Mouse (Mus musculus): ENCODE measurements around the gene Olfr166. TPM values are rescaled to one million over a fixed set of nuclear protein-coding genes. Genes with fewer than 3 reads are reported as not detected.

Olfr166 gene
- under 1 TPM; 0.07 to 0.73 TPM for polyA plus RNA-seq (2017; shearing (Covaris generic))

GRCm38 (mm10) chr16:19483394-19483793, at the start of gene Olfr166:
TSS of gene Olfr166 (plus strand) at chr16:19483694.

GRCm38 (mm10) chr16:19522166-19522565, 38.7 kb downstream of the Olfr166 start, which contains the start of gene Olfr167:
TSS of gene Olfr167 (minus strand) at chr16:19522266.

GRCm38 (mm10) chr16:19535455-19535854, 52.0 kb downstream of the Olfr166 start, which contains the start of gene Olfr168:
TSS of gene Olfr168 (minus strand) at chr16:19535555.

Other genes starting within 250 kb of the Olfr166 start
- gene Olfr164, start 169.6 kb upstream of the Olfr166 start, polyA plus RNA-seq (2017; shearing (Covaris generic)) = under 1 TPM; 0.14 to 0.29 TPM
- not detected for gene Olfr165, start 60.6 kb upstream of the Olfr166 start, polyA plus RNA-seq (2017; shearing (Covaris generic))
- gene Olfr167, start 38.6 kb downstream of the Olfr166 start, polyA plus RNA-seq (2017; shearing (Covaris generic)) = under 1 TPM; 0.04 to 0.29 TPM
- gene Olfr168, start 51.9 kb downstream of the Olfr166 start, polyA plus RNA-seq (2017; shearing (Covaris generic)) = under 1 TPM in 1 of 2 experiments, not detected in 1; 0.77 TPM
- gene Olfr169, start 88.1 kb downstream of the Olfr166 start, polyA plus RNA-seq (2017; shearing (Covaris generic)) = not detected
- gene Olfr170, start 128.2 kb downstream of the Olfr166 start, polyA plus RNA-seq (2017; shearing (Covaris generic)) = under 1 TPM in 1 of 2 experiments, not detected in 1; 0.61 TPM
- gene Olfr171, start 146.2 kb downstream of the Olfr166 start, polyA plus RNA-seq (2017; shearing (Covaris generic)) = 1 to 10 TPM in 1 of 2 experiments, not detected in 1; 1.9 TPM
- under 1 TPM in 1 of 2 experiments, not detected in 1; 0.06 TPM for gene Lamp3, start 222.7 kb downstream of the Olfr166 start, polyA plus RNA-seq (2017; shearing (Covaris generic))

Measured in inflammation-experienced regulatory T-cells (primary cell).